Mouse (Mus musculus) yolk sac, embryonic 10.5 days (tissue): ENCODE data around the gene Ano6.

Experiments used
- DNase-seq: peaks from one replicate; pipeline ENCODE4 v3.0.0-alpha.2; 2017; ENCODE audit warnings: low spot score

Ano6 gene

DNA sequence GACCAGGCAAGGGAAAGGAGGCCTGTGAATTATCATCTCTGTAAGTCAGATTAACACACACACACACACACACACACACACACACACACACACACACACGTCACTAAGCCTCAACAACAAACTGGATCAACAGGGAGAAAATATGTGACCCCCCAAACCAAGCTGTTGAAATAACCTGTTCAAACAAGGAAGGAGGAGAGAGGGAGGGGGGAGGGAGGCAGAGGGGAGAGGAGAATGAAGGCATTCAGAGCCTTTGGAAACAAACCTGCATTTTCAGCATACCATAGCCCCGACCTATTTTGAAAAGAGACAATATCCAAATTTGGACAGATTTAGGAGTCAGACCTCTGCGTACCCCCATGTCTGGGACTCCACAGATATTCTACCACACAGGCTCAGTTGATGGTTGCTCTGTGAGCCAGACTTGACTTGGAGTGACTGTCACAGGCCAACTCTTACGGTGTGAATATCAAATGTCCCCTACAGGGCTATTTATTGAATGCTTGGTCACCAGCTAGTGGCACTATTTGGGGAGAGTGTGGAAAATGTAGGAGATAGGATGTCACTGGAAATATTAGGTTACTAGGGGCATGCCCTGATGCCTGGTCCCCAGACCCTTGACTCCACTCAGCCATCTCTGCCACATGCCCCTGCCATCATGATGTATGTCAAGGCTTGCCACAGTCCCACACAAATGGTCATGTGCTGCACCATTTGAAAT, 185.7 kb downstream of the Ano6 start:
- no peak for DNase-seq

DNA sequence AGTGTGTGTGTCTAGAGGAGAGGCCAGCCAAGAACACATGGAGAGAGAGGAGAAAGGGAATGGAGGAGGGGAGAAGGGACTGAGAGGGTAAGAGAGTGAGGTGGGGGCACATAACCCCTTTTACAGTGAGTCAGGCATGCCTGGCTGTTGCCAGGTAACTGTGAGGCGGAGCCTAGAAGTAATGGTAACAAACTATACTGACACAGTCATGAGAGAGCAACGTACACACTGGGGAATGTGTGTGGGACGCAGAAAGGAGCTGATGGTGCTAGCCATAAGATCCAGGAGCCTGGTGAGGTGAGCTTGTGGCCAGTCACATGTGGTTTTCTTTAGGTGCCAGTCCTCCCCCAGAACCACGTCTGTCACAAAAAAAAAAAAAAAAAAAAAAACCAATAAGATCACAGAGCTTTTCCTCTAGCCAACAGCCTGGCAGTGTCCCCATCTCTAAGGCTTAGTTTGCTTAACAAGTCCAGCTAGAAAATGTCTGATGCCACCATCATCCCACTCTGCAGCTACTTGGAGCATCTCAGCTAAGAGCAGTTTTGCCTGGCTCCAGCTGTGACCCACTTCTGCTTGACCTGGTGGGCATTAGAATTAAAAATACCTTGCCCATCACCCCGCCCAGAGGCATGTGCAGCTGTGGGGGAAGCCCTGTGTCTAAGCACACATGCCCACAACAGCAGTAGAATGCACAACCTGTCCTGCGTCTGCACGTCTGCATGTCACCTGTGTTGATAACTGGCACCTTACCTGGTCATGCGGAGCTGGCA, 186.7 kb downstream of the Ano6 start:
- no peak for DNase-seq

DNA sequence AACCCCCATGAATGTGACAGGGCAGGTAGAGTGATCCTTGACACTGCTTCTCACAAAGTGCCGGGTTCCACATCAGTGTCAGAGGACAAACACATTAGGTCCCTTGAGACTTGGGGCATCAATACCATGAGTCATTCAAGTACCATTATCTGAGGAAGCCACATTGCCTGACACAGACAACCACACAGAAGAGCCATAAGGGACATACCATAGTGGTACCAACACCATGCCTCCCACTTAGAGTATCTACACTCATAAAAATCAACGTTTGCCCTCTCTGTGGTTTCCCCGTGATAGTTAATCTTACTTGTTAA, 187.3 kb downstream of the Ano6 start:
- DNase-seq = no peak

DNA sequence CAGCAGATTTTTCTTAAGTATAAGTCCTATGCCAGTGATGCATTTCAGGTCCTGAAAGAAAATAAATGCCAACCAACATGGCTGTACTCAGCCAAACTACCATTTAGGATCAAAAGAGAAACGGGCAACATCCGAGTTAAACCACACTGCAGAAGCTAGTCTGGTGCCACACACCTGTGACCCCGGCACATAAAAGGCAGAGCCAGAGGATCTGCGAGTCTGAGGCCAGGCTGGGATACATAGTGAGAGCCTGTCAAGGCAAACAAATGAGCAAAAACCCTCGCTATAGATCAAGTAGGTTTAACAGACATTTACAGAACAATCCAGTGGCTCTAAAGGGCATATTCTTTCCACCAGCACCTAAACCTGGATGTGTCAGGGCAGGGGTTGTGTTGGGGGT, 190.0 kb downstream of the Ano6 start:
- DNase-seq = no peak

DNA sequence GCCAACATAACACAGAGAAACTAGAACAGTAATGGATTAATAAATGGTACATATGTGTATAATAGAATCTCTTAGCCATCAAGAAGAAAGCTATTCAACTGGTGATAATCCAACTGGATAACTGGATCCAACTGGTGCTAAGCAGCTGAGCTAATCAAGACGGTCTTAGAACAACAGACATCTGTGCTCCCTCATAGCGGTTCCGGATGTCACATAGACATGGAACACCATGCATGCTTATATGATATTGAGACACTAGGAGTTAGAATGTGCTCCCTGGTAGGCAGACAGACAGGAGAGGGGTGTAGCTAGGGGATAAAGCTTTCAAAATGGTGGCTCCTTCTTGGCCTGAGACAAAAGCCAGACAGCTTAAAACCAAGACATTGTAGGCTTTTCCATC, 197.3 kb downstream of the Ano6 start:
- DNase-seq = no peak

DNA sequence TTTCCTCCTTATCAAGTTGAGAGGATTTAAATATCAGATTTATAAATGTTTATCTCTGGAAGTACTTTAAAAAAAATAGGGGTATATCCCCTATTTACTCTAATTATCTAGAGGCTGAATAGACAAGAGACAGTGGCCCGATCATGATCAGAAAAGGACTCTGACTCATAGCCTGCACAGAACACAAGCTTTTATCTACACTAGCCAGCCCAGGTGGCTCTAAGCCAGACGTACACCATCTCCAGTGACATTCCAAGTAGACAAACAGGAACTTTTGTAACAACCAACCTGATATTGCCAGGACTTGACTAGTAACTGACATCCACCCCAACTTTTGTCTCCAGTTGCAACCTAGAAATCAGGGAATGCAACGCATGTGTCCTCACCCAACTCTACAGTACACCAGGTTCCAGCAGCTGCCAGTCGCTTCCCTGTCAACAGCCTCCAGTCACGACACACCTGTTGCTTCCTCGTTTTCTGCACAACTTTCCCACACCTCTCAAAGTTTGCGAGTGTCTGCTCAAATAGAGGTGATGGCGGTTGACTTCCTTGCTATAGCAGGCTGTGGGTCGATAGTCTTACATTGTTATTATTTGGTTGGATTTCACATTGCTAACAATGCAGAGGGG, 199.0 kb downstream of the Ano6 start:
- no peak for DNase-seq

DNA sequence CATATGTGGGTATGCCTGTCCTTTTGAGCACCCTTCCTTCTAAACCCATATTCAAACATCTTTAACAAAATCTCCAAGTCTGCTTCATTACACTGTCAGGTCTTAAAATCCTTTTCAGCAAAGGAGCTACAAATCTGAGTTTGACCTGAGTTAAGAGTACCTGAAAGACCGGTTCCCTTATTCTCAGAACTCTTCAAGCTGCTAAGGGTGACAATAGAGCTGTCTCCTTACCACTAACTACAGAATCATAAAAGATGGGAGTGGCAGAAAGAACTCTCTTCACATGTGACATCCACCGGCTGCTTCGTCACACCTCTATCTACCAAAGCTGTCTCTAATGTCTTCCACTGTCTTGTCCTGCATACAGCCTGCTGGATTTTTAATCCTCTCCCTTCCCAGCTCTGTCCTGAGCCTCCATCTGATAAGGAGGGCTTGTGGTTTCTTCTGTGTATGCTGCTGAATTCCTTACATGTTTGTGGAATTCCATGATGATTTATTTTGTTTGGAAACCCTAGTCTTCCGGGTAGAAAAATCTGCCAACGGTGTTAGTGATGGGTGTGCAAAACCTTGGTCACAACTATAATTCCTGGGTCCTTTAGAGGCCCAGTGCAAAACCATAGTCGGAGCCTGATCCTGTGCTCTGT, 212.4 kb downstream of the Ano6 start:
- peak; percentile 51 for DNase-seq

DNA sequence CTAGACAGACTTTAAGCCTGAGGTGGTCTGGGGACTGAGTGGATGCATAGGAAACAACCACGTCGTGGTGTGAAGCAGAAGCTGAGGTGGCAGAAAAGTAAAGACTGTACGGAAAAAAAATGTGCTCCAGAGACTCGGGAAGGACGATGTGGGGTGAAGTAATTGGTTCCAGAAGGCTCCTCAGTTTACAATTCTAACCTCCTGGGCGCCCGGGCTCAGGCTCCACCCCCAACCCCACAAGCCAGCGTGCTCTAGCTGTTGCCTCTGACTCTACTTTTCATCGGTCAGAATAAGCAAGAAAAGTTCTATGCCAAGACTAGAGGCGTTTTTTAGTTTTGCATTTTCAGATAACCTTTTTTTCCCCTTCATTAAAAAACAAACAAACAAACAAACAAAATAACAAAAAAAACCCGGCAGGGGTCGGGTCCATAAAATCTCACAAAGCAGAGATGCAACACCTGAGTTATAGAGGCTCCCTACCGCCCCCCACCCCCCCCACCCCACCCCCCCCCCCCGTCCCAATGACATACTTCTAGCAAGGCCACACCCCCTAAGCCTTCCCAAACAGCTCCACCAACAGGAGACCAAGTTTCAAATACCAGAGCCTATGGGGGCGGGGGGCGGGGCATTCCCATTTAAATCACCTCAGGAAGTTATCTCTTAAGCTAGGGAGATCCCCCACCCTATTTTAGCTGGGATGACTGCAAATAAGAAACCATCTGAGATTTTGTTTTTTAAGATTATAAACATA, 221.2 kb downstream of the Ano6 start:
- no peak for DNase-seq

DNA sequence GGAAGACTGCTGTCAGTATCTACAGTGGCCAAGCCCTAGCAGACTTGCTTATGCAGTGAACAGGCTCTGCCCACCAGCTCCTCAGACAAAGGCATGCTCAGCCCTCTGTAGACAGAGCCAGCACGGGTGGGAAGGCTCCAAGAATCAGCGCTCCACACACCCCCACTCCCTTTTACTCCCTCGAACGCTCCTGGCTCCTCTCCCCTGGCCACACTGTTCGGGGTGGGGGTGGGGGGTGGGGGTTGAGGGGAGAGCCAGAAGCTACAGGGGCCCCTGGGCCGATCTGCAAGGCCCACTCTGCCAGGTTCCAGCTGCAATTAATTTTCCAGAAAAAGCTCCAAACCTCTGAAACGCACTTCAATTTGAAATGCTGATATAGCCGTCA, 221.7 kb downstream of the Ano6 start:
- DNase-seq = no peak

DNA sequence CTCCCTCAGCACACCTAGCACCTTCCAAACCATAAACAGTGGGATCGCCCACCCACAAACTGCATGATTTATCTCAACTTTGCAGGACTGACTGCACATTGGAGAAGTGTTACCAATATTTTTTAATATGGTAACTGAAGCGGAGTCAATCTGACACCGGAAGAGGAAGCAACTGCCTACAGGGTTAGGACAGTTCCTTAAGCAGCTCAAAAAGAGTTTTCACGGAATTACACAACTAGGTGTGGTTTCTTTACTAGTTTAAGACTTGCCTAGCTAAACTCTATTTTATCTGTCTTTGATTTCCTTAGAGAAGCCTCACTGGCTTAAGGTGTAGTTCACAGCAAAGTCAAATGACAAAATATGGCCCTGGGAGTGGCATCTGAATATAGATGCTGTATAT, 223.9 kb downstream of the Ano6 start:
- no peak for DNase-seq

DNA sequence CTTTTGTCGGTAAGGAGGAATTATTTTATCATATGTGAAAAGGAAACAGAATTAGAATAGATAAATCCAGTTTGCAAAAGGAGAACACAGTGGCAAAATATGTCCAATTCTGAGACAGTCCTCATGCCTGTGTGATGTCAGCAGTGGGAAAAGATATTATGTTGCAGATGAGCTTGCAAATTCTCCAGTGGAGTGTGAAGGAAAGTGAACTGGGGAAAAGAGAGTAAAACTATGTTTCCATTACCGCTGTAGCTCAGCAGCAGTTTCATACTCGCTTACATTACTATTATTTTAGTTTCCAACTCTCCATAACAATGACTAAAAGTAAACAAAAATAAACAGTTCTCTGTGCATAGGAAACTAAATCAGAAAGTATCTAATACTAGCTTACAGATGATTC, 229.8 kb downstream of the Ano6 start:
- no peak for DNase-seq

DNA sequence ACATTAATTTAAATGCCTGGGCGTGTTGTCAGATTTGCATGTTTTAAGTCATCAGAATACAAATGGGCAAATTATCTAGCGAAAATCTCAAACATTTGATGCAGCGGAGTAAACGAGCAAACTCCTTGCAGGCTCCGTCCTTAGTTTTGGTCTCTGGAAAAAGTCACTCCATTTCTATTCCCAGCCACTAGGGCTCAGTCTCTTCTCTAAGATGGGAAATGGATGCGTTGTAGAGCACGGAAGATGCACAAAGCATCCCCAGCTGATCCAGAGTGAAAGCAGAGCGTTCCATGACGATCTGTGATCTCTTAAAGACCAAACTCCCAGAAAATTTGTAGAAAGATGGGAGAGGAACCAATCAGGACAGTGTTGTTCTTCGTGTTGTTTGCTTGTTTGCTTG, 230.9 kb downstream of the Ano6 start:
- no peak for DNase-seq
